Mouse (Mus musculus): ENCODE results near the gene Gm11595.
"Not testable (repeated sequence)": the region's sequence is repeated elsewhere in the genome, so short reads cannot be mapped to it uniquely, and the experiment has no call there.

Gene Gm11595

GRCm38 (mm10) chr11:99772813-99773212 is at the start of gene Gm11595:
Gene Gm11595, minus strand, starts transcription at chr11:99772913.
- in situ Hi-C loops (cut with MseI, MboI), result loop anchor here in 1 of 2 experiments (10.0 kb wide), 1 partner anchor 82 kb away; the partner anchor contains the start of genes Gm11568 and Krtap4-16

- in situ Hi-C loops (cut with MseI, MboI), result not testable (repeated sequence)
These were observed 42.9 kb upstream of the Gm11595 start, which contains the start of gene Gm11564 for GRCm38 (mm10) chr11:99815566-99815965. Gene Gm11564, minus strand, starts transcription at chr11:99815666.

GRCm38 (mm10) chr11:99809792-99810191 is 37.1 kb upstream of the Gm11595 start, which contains the start of gene Krtap4-13:
Gene Krtap4-13, minus strand, starts transcription at chr11:99809892.
- in situ Hi-C loops (cut with MseI, MboI), result not testable (repeated sequence)

- in situ Hi-C loops (cut with MseI, MboI), result not testable (repeated sequence)
These were observed 31.6 kb upstream of the Gm11595 start, which contains the start of gene Gm11554 for GRCm38 (mm10) chr11:99804346-99804745. Gene Gm11554, minus strand, starts transcription at chr11:99804446.

- in situ Hi-C loops (cut with MseI, MboI), result loop anchor here in 1 of 2 experiments (10.0 kb wide), 1 partner anchor 46 kb away; no protein-coding TSS in a partner anchor
These were observed 26.1 kb upstream of the Gm11595 start, which contains the start of gene Gm11569 for GRCm38 (mm10) chr11:99798832-99799231. Gene Gm11569, minus strand, starts transcription at chr11:99798932.

- in situ Hi-C loops (cut with MseI, MboI), result loop anchor here in 1 of 2 experiments (10.0 kb wide), 1 partner anchor 51 kb away; no protein-coding TSS in a partner anchor
These were observed 20.7 kb upstream of the Gm11595 start, which contains the start of gene Gm11596 for GRCm38 (mm10) chr11:99793367-99793766. Gene Gm11596, minus strand, starts transcription at chr11:99793467.

GRCm38 (mm10) chr11:99784900-99785299 is 12.2 kb upstream of the Gm11595 start, which contains the start of gene Krtap4-9:
Gene Krtap4-9, plus strand, starts transcription at chr11:99785200.
- in situ Hi-C loops (cut with MseI, MboI), result not testable (repeated sequence)

- in situ Hi-C loops (cut with MseI, MboI), result no loop called here
These were observed 7.9 kb upstream of the Gm11595 start, which contains the start of gene Krtap4-8 for GRCm38 (mm10) chr11:99780604-99781003. Gene Krtap4-8, minus strand, starts transcription at chr11:99780704.

GRCm38 (mm10) chr11:99778401-99778800 is 5.7 kb upstream of the Gm11595 start:
- in situ Hi-C loops (cut with MseI, MboI), result loop anchor here in 1 of 2 experiments (10.0 kb wide), 1 partner anchor 76 kb away; the partner anchor contains the start of genes Gm11568 and Krtap4-16

GRCm38 (mm10) chr11:99768410-99768809 is 4.3 kb downstream of the Gm11595 start:
- in situ Hi-C loops (cut with MseI, MboI), result no loop called here

- in situ Hi-C loops (cut with MseI, MboI), result no loop called here
These were observed 13.8 kb downstream of the Gm11595 start for GRCm38 (mm10) chr11:99758877-99759276.

GRCm38 (mm10) chr11:99743985-99744384 is 28.7 kb downstream of the Gm11595 start:
- in situ Hi-C loops (cut with MseI, MboI), result no loop called here

- in situ Hi-C loops (cut with MseI, MboI), result no loop called here
These were observed 38.5 kb downstream of the Gm11595 start, which contains the start of gene Gm14180 for GRCm38 (mm10) chr11:99734190-99734589. Gene Gm14180, minus strand, starts transcription at chr11:99734290.

- in situ Hi-C loops (cut with MseI, MboI), result loop anchor here in 1 of 2 experiments (5.0 kb wide), 1 partner anchor 37 kb away; no protein-coding TSS in a partner anchor
These were observed 48.7 kb downstream of the Gm11595 start for GRCm38 (mm10) chr11:99724061-99724460.

All from mouse trophoblast stem cell (cell line).